Comparison of ENCODE assay signal across 1 mouse cellular context in the genomic region with DNA sequence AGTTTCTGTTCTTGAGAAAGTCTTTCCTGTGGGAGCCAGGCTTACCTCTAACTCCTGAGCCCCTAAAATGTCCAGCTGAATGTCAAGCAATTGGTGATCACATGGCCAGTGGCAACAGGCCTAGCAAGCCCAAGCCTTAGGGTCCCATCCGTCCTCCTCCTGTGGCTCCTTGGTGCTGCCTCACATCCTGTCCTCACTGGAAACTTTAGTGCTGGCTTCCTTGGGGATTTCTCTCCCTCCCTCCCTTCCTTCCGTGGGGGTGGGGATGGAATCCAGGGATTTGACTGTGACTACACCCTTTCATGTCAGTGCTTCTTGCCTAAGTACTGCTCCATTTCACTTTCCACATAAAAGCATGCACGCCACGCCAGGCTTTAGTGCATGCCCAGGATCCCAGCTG.
TF ChIP-seq lines count a peak whose summit lies in the region.

No protein-coding gene starts in this region.

TF ChIP-seq in ES-E14, 5 proteins besides CTCF, POLR2A, EP300 and RAD21:
- TF ChIP-seq HCFC1 (IDR thresholded peaks at IDR 0.05; ENCODE audit: borderline replicate concordance, insufficient read depth, low read length): no peak
